Mouse (Mus musculus) heart, postnatal 0 days (tissue): ENCODE data around the gene Pou2f1. TPM values are rescaled to one million over a fixed set of nuclear protein-coding genes. Genes with fewer than 3 reads are reported as not detected.

Source experiments
- ATAC-seq: fragments of 200-750 bp; cut with Nextera tagmentation; 2 replicates; pipeline ENCODE4 v1.8.0; 2017; ENCODE audit warnings: low read depth, moderate number of reproducible peaks, moderate library complexity; ENCODE audit not compliant: insufficient read depth
- DNase-seq: peaks from one replicate; pipeline ENCODE4 v3.0.0-alpha.2; 2016; ENCODE audit warnings: low spot score
- H3K27ac ChIP-seq: fragments of 300-500 bp; sonication (generic); 2 replicates; pipeline ENCODE4 v1.5.1; 2014; ENCODE audit warnings: low read depth, mild to moderate bottlenecking
- H3K27me3 ChIP-seq: fragments of 300-500 bp; sonication (generic); 2 replicates; pipeline ENCODE4 v1.6.1; 2014; ENCODE audit warnings: low read length, mixed read lengths; ENCODE audit not compliant: control insufficient read depth, insufficient read depth
- H3K36me3 ChIP-seq: fragments of 300-500 bp; sonication (generic); replicated peaks from 2 replicates; pipeline ENCODE4 v1.6.1; 2014; ENCODE audit warnings: low read length, mixed read lengths; ENCODE audit not compliant: control insufficient read depth, insufficient read depth
- H3K4me1 ChIP-seq: fragments of 300-500 bp; sonication (generic); 2 replicates; pipeline ENCODE4 v1.6.1; 2014; ENCODE audit warnings: antibody characterized with exemption; ENCODE audit not compliant: control insufficient read depth, insufficient read depth
- H3K4me2 ChIP-seq: fragments of 300-500 bp; sonication (generic); 2 replicates; pipeline ENCODE4 v1.6.1; 2014; ENCODE audit warnings: low read depth, mild to moderate bottlenecking, low read length, moderate library complexity
- H3K4me3 ChIP-seq: fragments of 300-500 bp; sonication (generic); 2 replicates; pipeline ENCODE4 v1.5.1; 2014; ENCODE audit warnings: low read depth, low read length
- H3K9ac ChIP-seq: fragments of 300-500 bp; sonication (generic); replicated peaks from 2 replicates; pipeline ENCODE4 v1.6.1; 2014; ENCODE audit warnings: low read depth, low read length, mixed read lengths
- H3K9me3 ChIP-seq: fragments of 300-500 bp; sonication (generic); replicated peaks from 2 replicates; pipeline ENCODE4 v1.6.1; 2016; ENCODE audit warnings: low read length; ENCODE audit not compliant: control insufficient read depth
- CTCF ChIP-seq: IDR thresholded peaks from 2 replicates; pipeline ENCODE4 v1.5.1; 2016; ENCODE audit warnings: antibody characterized with exemption, control low read depth, low read depth
- EP300 ChIP-seq: IDR thresholded peaks from 2 replicates; pipeline ENCODE4 v1.6.1; 2016; ENCODE audit warnings: antibody characterized with exemption, low read depth
- WGBS: fragments of 180-500 bp; shearing (Covaris S2); extraction: QIAGEN DNeasy Blood & Tissue Kit; methylation state at CpG from one replicate; pipeline ENCODE4 v1.1.7; 2014; 5-methylcytosine and 5-hydroxymethylcytosine counted together
- polyA plus RNA-seq: library from polyadenylated mRNA; unstranded; fragments of >200 nt; fragmentation: Nextera tagmentation; extraction: Ambion mirVana; gene quantifications from 2 replicates; pipeline ENCODE4 v1.2.1, GENCODE M21; 2015
- total RNA-seq: library from RNA; depleted of rRNA; stranded (reverse); fragments of >200 nt; gene quantifications from 2 replicates; pipeline ENCODE4 v1.2.3, GENCODE M21; 2014; ENCODE audit warnings: low replicate concordance

The Pou2f1 gene
- total and polyA plus RNA-seq, 2 experiments from 2014 or later = 5.2 to 27.0 TPM

GRCm38 (mm10) chr1:165933915-165934647 lies 68.4 kb downstream of the Pou2f1 start:
- DNase-seq = no peak
- Histone ChIP-seq H3K27ac (no peak overlapping the region), H3K9ac (no peak overlapping the region), H3K9me3 (no peaks in the 10 kb centered on the region), H3K27me3 (no peaks in the 10 kb centered on the region), H3K36me3 (no peaks in the 10 kb centered on the region), H3K4me1 (peaks cover 7% of the 10 kb centered on the region), H3K4me2 (no peak overlapping the region), H3K4me3 (no peak overlapping the region)
- TF ChIP-seq CTCF (no peak), EP300 (no peak)
- WGBS = 82% methylated on average over 5 of the region's 5 CpGs
- no peak for ATAC-seq

- DNase-seq (no peak), ATAC-seq (no peak)
- Histone ChIP-seq H3K27me3 (no peaks in the 10 kb centered on the region), H3K9me3 (no peaks in the 10 kb centered on the region), H3K4me2 (no peak overlapping the region), H3K36me3 (no peaks in the 10 kb centered on the region), H3K4me3 (no peak overlapping the region), H3K9ac (no peak overlapping the region), H3K27ac (no peak overlapping the region), H3K4me1 (peaks cover 7% of the 10 kb centered on the region)
- WGBS = 96% methylated on average over 2 of the region's 2 CpGs
- no peak for TF ChIP-seq EP300
- TF ChIP-seq CTCF = no peak
These were observed 69.6 kb downstream of the Pou2f1 start for GRCm38 (mm10) chr1:165932842-165933241.

GRCm38 (mm10) chr1:165930510-165930909 lies 72.0 kb downstream of the Pou2f1 start:
- TF ChIP-seq EP300 = no peak
- no peak for TF ChIP-seq CTCF
- 43% methylated on average over 3 of the region's 3 CpGs for WGBS
- peaks cover 7% of the 10 kb centered on the region for H3K4me1 ChIP-seq
- no peaks in the 10 kb centered on the region for H3K27me3 ChIP-seq
- no peak for DNase-seq
- no peak overlapping the region for H3K9ac ChIP-seq
- no peak overlapping the region for H3K4me2 ChIP-seq
- no peaks in the 10 kb centered on the region for H3K9me3 ChIP-seq
- no peaks in the 10 kb centered on the region for H3K36me3 ChIP-seq
- ATAC-seq = no peak
- H3K4me3 ChIP-seq = no peak overlapping the region
- H3K27ac ChIP-seq = no peak overlapping the region

- Histone ChIP-seq H3K27me3 (no peaks in the 10 kb centered on the region), H3K27ac (no peak overlapping the region), H3K4me1 (peaks cover 7% of the 10 kb centered on the region), H3K9me3 (no peaks in the 10 kb centered on the region), H3K9ac (no peak overlapping the region), H3K4me2 (no peak overlapping the region), H3K4me3 (no peak overlapping the region), H3K36me3 (no peaks in the 10 kb centered on the region)
- no peak for TF ChIP-seq EP300
- TF ChIP-seq CTCF = no peak
- 75% methylated on average over 7 of the region's 7 CpGs for WGBS
- DNase-seq = no peak
- ATAC-seq = no peak
These were observed 74.8 kb downstream of the Pou2f1 start for GRCm38 (mm10) chr1:165927507-165928279.

DNA sequence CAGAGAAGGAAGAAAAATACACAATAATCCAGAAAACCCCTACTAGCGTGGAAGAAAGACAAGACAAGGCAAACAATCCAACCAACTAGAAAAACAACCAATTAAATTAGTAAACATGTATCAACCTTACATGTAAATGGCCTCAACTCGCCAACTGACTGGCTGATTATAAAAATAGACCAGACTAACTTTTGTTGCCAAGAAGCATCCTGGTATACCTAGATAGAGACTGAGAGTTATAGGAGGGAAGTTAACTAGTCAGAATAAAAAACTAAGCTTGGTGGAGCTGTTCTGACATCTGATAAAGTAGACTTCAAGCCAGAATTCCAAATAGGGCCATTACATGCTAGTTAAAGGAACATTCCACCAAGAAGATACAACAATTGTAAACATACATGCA lies 77.3 kb downstream of the Pou2f1 start:
- DNase-seq (no peak), ATAC-seq (no peak)
- TF ChIP-seq EP300 = no peak
- TF ChIP-seq CTCF = no peak
- WGBS = 68% methylated on average over 2 of the region's 2 CpGs
- Histone ChIP-seq H3K4me3 (no peak overlapping the region), H3K27ac (no peak overlapping the region), H3K27me3 (no peaks in the 10 kb centered on the region), H3K36me3 (no peaks in the 10 kb centered on the region), H3K9me3 (no peaks in the 10 kb centered on the region), H3K9ac (no peak overlapping the region), H3K4me1 (peaks cover under 1% of the 10 kb centered on the region; the same call in 1 of the 2 replicates), H3K4me2 (no peak overlapping the region)
